8 mouse cellular contexts compared by ENCODE assay signal in genomic region chr17:24140845-24141424, GRCm38 (mm10). TPM values are rescaled to one million over a fixed set of nuclear protein-coding genes. Genes with fewer than 3 reads are reported as not detected.
DNase-seq lines count a peak whose midpoint lies in the region; ATAC-seq and TF ChIP-seq lines count a peak whose summit lies in the region.

No protein-coding gene starts in this region.

- H3K4me3 ChIP-seq in testis, adult 2 months (ENCODE audit: control insufficient read depth, low read depth, low read length), result peak overlapping the region; percentile 95
- H3K4me3 ChIP-seq in brown adipose tissue, adult 24 weeks (ENCODE audit: insufficient read depth, low read depth, low read length), result peak overlapping the region; percentile 97
- peak overlapping the region; percentile 97 for H3K4me3 ChIP-seq in midbrain, embryonic 14.5 days (replicated peaks; ENCODE audit: low read depth, low read length)

- H3K4me2 ChIP-seq in midbrain, embryonic 14.5 days (ENCODE audit: low read length), result peak overlapping the region; percentile 90

- H3K27me3 ChIP-seq in testis, adult 2 months (ENCODE audit: control insufficient read depth, insufficient read depth, low read length), result no peaks in the 10 kb centered on the region
- no peaks in the 10 kb centered on the region for H3K27me3 ChIP-seq in midbrain, embryonic 14.5 days (ENCODE audit: control insufficient read depth, insufficient read depth, low read length)

- H3K27ac ChIP-seq in testis, adult 2 months (ENCODE audit: control insufficient read depth, insufficient read depth, low read depth, low read length), result peak overlapping the region; percentile 85
- H3K27ac ChIP-seq in brown adipose tissue, adult 24 weeks (replicated peaks; ENCODE audit: low read depth, low read length), result peak overlapping the region; percentile 81
- peak overlapping the region; percentile 89 for H3K27ac ChIP-seq in midbrain, embryonic 14.5 days (replicated peaks; ENCODE audit: low read depth, low read length)

- no peak for TF ChIP-seq CTCF in testis, adult 2 months (IDR thresholded peaks at IDR 0.05; ENCODE audit: control insufficient read depth, insufficient read depth, insufficient replicate concordance, low read depth, low read length)

- ATAC-seq in midbrain, embryonic 14.5 days (ENCODE audit: low FRiP score, low TSS enrichment), result no peak

- no peak for TF ChIP-seq POLR2A in testis, adult 2 months (IDR thresholded peaks at IDR 0.05; ENCODE audit: control insufficient read depth, low read depth, low read length)

- H3K9me3 ChIP-seq in midbrain, embryonic 14.5 days (ENCODE audit: control insufficient read depth, low read length), result no peaks in the 10 kb centered on the region

- no peak for DNase-seq in testis, postnatal 14 days (ENCODE audit: low spot score)
- peak; percentile 24 for DNase-seq in gastrocnemius, postnatal 14 days
- peak; percentile 60 to 76 for DNase-seq in kidney, postnatal 25 days
- DNase-seq in midbrain, embryonic 14.5 days, result peak; percentile 16
- DNase-seq in thymus, postnatal 14 days, result peak; percentile 64
- DNase-seq in cerebellum, postnatal 10 days, result no peak

- peak overlapping the region; percentile 95 for H3K9ac ChIP-seq in midbrain, embryonic 14.5 days (replicated peaks; ENCODE audit: low read length)

- intact Hi-C loops in gastrocnemius, postnatal 14 days (cut with DNase I; ENCODE audit: low total_unique reads), result no loop called here

- WGBS in midbrain, embryonic 14.5 days, result under 1% methylated on average over 43 of the region's 43 CpGs

- peaks cover 9% of the 10 kb centered on the region for H3K4me1 ChIP-seq in testis, adult 2 months (ENCODE audit: control insufficient read depth, insufficient read depth, low read length)
- H3K4me1 ChIP-seq in brown adipose tissue, adult 24 weeks (ENCODE audit: control insufficient read depth, insufficient read depth, insufficient read length, low read length), result peaks cover 16% of the 10 kb centered on the region; the same call in 1 of the 2 replicates
- peaks cover 18% of the 10 kb centered on the region for H3K4me1 ChIP-seq in midbrain, embryonic 14.5 days (ENCODE audit: control insufficient read depth, insufficient read depth, low read length)

- no peaks in the 10 kb centered on the region for H3K36me3 ChIP-seq in testis, adult 2 months (ENCODE audit: control insufficient read depth, insufficient read depth, low read length)
- H3K36me3 ChIP-seq in midbrain, embryonic 14.5 days (ENCODE audit: control insufficient read depth, insufficient read depth, low read length), result no peaks in the 10 kb centered on the region

RNA-seq across cellular contexts. Expression of gene Pdpk1, which starts 9.8 kb away (rescaled TPM):
- 486 and 516 TPM in 2 replicates for polyA plus RNA-seq in testis, adult 2 months (2012; rRNA removed)
- 23.9 and 24.3 TPM in 2 replicates for polyA plus RNA-seq in brown adipose tissue, adult 24 weeks (2012; ENCODE audit: insufficient read depth, insufficient read length, missing spikeins)
- 10 to 100 TPM; 39.5 to 41.3 TPM for total RNA-seq in gastrocnemius, postnatal 14 days (2021)
- polyA plus RNA-seq in midbrain, embryonic 14.5 days (2014; fragmentation: Nextera tagmentation; extraction: Ambion mirVana), result 68.3 and 74.3 TPM in 2 replicates

RNA-seq across cellular contexts. Expression of gene Amdhd2, which starts 22.6 kb away (rescaled TPM):
- 116 and 135 TPM in 2 replicates for polyA plus RNA-seq in testis, adult 2 months (2012; rRNA removed)
- 13.4 and 16.2 TPM in 2 replicates for polyA plus RNA-seq in brown adipose tissue, adult 24 weeks (2012; ENCODE audit: insufficient read depth, insufficient read length, missing spikeins)
- 10 to 100 TPM in 1 of 2 experiments, 1 to 10 TPM in 1; 9.5 to 13.5 TPM for total RNA-seq in gastrocnemius, postnatal 14 days (2021)
- 25.8 and 27.6 TPM in 2 replicates for polyA plus RNA-seq in midbrain, embryonic 14.5 days (2014; fragmentation: Nextera tagmentation; extraction: Ambion mirVana)

RNA-seq across cellular contexts. Expression of gene Atp6v0c, which starts 28.6 kb away (rescaled TPM):
- 329 and 345 TPM in 2 replicates for polyA plus RNA-seq in testis, adult 2 months (2012; rRNA removed)
- 241 and 250 TPM in 2 replicates for polyA plus RNA-seq in brown adipose tissue, adult 24 weeks (2012; ENCODE audit: insufficient read depth, insufficient read length, missing spikeins)
- 100 to 1,000 TPM; 167 to 178 TPM for total RNA-seq in gastrocnemius, postnatal 14 days (2021)
- polyA plus RNA-seq in midbrain, embryonic 14.5 days (2014; fragmentation: Nextera tagmentation; extraction: Ambion mirVana), result 1,214 and 1,517 TPM in 2 replicates

Comparison
In these comparisons a context has a peak if more than half of its experiments do, and no peak if none do; other contexts are left out.
1. DNase-seq: peak in gastrocnemius, postnatal 14 days (single experiment), kidney, postnatal 25 days (2 of 2), midbrain, embryonic 14.5 days (single experiment) and thymus, postnatal 14 days (single experiment); none in testis, postnatal 14 days (single experiment) and cerebellum, postnatal 10 days (0 of 2).
2. Peak in every context shown above with its lines, with median percentiles within 50 percentile points of each other: H3K27ac ChIP-seq and H3K4me3 ChIP-seq.